Mouse (Mus musculus): ENCODE measurements around the gene Dbn1. TPM values are rescaled to one million over a fixed set of nuclear protein-coding genes. Genes with fewer than 3 reads are reported as not detected.

Gene Dbn1
- polyA plus RNA-seq, 1 experiment = 0.62 TPM

DNA sequence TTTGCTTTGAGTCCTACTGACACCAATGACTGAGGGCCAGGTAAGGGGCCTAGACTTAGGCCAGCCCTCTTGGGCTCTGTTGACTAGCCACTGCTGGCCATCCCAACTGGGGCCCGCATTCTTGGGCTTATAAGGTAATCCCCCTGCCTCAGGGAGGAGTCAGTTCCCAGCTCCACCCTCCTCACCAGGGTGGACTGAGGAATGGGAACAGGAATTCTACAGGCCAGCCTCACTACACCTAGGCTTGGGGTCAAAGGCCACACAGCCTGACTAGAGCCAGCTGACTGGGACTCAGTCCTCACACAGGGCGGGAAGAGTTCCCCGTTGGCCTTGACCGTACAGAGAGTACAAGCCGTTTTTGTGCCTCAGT, 23.6 kb upstream of the Dbn1 start:
- TF ChIP-seq CTCF (IDR thresholded peaks at IDR 0.05; ENCODE audit: low read depth, low read length) (no peak), POLR2A (IDR thresholded peaks at IDR 0.05; ENCODE audit: borderline replicate concordance, low read depth, low read length) (no peak)
- H3K27ac ChIP-seq (ENCODE audit: insufficient read depth, low read depth, low read length) = no peak overlapping the region
- no peak overlapping the region for H3K4me3 ChIP-seq (ENCODE audit: insufficient read depth, low read length)
- peaks cover 27% of the 10 kb centered on the region for H3K4me1 ChIP-seq (ENCODE audit: control insufficient read depth, insufficient read depth, low read length)

DNA sequence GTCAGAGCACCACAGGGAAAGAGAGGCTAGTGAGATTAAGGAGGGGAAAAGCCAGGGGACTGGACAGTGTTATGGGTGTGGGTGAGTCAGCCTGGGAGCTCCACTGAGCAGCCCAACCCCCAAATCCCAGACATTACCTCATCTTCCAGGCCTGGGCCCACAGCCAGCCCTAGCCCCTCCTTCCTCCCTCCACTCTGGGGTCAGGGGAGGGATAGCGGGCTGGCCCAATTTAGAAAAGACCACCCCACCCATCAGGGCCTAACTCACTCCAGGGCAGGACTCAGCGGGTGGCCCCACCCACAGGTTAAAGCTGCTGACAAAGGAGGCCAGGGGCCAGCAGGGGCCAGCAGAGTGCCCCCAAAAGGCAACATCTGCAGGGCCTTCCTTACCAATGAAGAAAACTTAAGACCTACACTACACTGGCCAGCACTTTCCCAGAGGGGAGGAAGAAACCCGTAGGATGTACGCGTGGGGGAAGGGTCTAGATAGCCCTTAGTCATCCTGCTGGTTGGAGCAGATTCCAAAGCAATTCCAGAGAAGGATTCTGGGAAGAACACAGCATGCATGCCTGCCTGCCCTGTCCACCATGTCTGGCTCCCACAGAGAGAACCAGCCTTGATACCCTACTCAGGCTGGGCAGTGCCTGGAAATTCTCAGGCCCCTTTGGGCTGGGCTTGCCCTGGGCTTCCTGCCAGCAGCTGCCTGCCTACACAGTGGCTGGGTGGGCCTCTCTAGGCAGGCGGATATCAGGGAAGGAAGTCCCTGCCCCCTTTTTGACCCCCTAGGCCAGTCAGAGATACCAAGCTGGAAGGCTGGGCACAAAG, 23.0 kb upstream of the Dbn1 start:
- TF ChIP-seq POLR2A (IDR thresholded peaks at IDR 0.05; ENCODE audit: borderline replicate concordance, low read depth, low read length) (no peak), CTCF (IDR thresholded peaks at IDR 0.05; ENCODE audit: low read depth, low read length) (no peak)
- H3K27ac ChIP-seq (ENCODE audit: insufficient read depth, low read depth, low read length) = no peak overlapping the region
- H3K4me3 ChIP-seq (ENCODE audit: insufficient read depth, low read length) = no peak overlapping the region
- H3K4me1 ChIP-seq (ENCODE audit: control insufficient read depth, insufficient read depth, low read length) = peaks cover 27% of the 10 kb centered on the region

DNA sequence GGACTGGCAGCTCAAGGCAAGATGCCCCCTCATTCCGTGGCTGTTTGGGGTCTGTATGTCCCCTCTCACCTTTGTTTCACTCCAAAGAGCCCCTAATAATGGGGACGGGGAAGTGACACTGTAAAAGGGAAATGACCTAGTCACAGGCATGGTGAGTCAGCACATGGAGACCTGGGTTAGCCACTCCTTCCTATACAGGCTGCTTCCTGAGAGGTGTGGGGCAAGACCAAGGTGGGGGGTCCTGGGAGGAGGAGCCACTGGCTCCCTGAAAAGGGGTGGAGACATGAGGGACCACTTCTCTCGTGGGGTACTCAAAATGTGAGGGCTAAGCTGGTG, 22.4 kb upstream of the Dbn1 start:
- peaks cover 27% of the 10 kb centered on the region for H3K4me1 ChIP-seq (ENCODE audit: control insufficient read depth, insufficient read depth, low read length)
- H3K27ac ChIP-seq (ENCODE audit: insufficient read depth, low read depth, low read length) = no peak overlapping the region
- H3K4me3 ChIP-seq (ENCODE audit: insufficient read depth, low read length) = no peak overlapping the region
- no peak for TF ChIP-seq POLR2A (IDR thresholded peaks at IDR 0.05; ENCODE audit: borderline replicate concordance, low read depth, low read length)

DNA sequence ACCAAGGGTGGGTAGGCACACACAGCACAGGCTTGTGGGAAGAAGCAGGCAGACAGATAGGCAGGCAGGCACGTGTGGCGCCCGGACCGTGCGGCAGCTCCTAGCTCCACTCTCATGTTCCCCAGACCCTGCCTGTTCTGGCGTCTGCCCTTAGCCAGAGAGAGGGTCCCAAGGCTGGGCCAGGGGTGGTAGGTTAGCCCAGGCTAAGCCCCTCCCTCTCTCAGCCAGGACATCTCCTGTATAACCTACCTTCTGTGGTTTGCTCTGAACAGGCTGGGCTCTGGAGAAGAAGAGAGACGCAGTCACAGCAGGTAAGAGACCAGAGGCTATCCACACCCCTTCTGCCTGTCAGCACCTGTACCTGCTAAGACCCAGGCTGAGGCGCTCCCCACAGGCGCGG, 20.6 kb upstream of the Dbn1 start:
- H3K27ac ChIP-seq (ENCODE audit: insufficient read depth, low read depth, low read length) = no peak overlapping the region
- H3K4me1 ChIP-seq (ENCODE audit: control insufficient read depth, insufficient read depth, low read length) = peaks cover 27% of the 10 kb centered on the region
- TF ChIP-seq CTCF (IDR thresholded peaks at IDR 0.05; ENCODE audit: low read depth, low read length) = no peak
- TF ChIP-seq POLR2A (IDR thresholded peaks at IDR 0.05; ENCODE audit: borderline replicate concordance, low read depth, low read length) = no peak
- no peak overlapping the region for H3K4me3 ChIP-seq (ENCODE audit: insufficient read depth, low read length)

DNA sequence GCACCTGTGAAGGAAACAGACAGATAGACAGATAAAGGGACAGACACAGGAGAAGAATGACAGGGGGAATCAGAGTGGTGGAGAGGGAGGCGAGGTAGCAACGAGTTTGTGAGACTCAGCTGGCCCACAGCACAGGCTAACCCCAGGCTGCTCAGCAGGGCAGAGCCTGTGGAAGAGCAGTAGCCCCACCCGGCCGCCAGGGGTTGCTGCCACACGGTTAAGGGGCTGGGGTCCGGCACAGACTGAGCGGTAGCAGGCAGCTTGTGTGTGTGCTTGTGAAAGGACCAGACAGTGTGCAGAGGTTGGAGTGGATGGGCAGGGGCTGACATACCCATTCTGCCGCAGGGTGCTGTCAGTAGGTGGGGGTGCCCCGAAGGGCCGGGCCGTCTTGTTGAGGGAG, 20.0 kb upstream of the Dbn1 start:
- no peak for TF ChIP-seq CTCF (IDR thresholded peaks at IDR 0.05; ENCODE audit: low read depth, low read length)
- TF ChIP-seq POLR2A (IDR thresholded peaks at IDR 0.05; ENCODE audit: borderline replicate concordance, low read depth, low read length) = no peak
- H3K27ac ChIP-seq (ENCODE audit: insufficient read depth, low read depth, low read length) = no peak overlapping the region
- H3K4me1 ChIP-seq (ENCODE audit: control insufficient read depth, insufficient read depth, low read length) = peaks cover 27% of the 10 kb centered on the region
- no peak overlapping the region for H3K4me3 ChIP-seq (ENCODE audit: insufficient read depth, low read length)

DNA sequence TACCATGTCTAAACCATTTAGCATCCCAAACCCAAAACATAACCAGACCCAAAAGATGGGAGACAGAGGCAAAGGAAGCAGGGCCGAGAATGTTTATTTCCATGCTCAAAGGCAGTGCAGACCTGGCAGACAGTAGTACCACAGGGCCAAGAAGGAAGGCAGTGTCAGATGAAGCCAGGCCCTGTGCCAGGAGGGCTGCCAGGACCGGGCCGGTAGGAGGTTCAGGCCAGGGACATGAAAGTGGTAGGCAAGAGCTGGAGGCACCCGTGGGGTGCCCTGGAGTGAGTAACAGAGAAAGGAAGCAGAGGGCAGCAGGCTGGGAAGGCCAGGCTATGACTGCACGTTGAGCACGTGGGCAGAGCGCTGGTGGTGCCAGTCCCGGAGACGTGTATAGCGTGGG, 18.8 kb upstream of the Dbn1 start:
- TF ChIP-seq CTCF (IDR thresholded peaks at IDR 0.05; ENCODE audit: low read depth, low read length) (no peak), POLR2A (IDR thresholded peaks at IDR 0.05; ENCODE audit: borderline replicate concordance, low read depth, low read length) (no peak)
- Histone ChIP-seq H3K4me3 (ENCODE audit: insufficient read depth, low read length) (no peak overlapping the region), H3K4me1 (ENCODE audit: control insufficient read depth, insufficient read depth, low read length) (peaks cover 19% of the 10 kb centered on the region)

DNA sequence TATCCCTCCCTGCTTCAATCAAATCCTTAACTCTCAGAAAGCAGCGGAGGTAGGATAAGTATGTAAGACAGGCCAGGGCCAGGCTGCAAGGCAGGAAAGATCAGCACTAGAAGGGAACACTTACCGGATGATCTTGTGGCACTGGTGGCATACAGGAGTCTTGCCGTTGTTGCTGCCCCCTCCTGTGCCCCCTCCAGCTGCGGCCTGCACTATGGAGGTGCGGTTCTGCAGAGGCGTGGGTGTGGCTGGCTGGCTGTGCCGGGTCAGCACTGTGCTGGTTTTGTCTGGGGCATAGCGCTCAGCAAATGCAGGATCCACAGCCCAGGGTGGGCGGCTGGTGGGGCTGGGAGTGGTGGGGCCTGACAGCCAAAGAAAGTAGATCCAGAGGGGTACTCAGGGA, 17.9 kb upstream of the Dbn1 start:
- H3K27ac ChIP-seq (ENCODE audit: insufficient read depth, low read depth, low read length) = no peak overlapping the region
- H3K4me3 ChIP-seq (ENCODE audit: insufficient read depth, low read length) = no peak overlapping the region
- no peak for TF ChIP-seq CTCF (IDR thresholded peaks at IDR 0.05; ENCODE audit: low read depth, low read length)
- TF ChIP-seq POLR2A (IDR thresholded peaks at IDR 0.05; ENCODE audit: borderline replicate concordance, low read depth, low read length) = no peak

More for the DNA sequence above, 18.8 kb upstream of the Dbn1 start:
- H3K27ac ChIP-seq (ENCODE audit: insufficient read depth, low read depth, low read length) = no peak overlapping the region

DNA sequence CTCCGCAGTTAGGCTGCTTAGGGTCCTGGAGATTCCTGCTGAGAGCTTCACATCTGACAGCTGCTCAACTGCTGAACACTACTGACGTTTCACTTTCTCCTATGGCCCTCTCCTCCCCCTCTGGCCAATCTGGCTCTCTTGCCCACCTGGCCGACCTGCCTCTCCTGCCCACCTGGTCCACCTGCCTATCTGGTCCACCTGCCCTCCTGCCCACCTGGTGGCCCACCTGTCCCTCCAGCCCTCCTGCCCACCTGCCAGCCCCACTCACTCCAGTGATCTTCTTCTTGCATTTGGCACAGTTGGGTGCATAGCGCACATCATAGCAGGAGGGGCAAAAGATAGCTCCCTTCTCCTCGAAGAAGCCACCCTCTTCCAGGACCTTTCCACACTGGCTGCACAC, 16.5 kb upstream of the Dbn1 start:
- H3K4me3 ChIP-seq (ENCODE audit: insufficient read depth, low read length) = no peak overlapping the region
- TF ChIP-seq POLR2A (IDR thresholded peaks at IDR 0.05; ENCODE audit: borderline replicate concordance, low read depth, low read length) = no peak

More for the DNA sequence above, 17.9 kb upstream of the Dbn1 start:
- H3K4me1 ChIP-seq (ENCODE audit: control insufficient read depth, insufficient read depth, low read length) = peaks cover 10% of the 10 kb centered on the region

DNA sequence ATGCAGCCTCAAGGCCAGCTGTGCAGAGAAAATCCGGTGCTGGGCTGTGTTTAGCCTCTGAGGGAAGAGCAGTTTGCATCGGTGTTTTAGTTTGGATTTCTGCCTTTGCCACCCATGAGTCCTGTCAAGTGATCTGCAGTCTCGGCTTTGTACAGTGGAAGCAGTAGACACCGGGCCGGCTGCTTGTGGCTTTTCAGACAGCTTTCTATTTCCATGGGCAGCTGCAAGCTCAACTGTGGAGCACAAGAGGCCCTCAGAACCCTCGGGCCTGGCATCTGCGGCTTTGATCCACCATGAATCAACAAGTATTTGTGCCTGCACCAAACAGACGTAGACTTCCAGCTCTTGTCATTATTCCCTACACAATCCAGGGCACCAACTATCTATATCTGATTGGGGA, 14.5 kb upstream of the Dbn1 start:
- TF ChIP-seq POLR2A (IDR thresholded peaks at IDR 0.05; ENCODE audit: borderline replicate concordance, low read depth, low read length) = no peak
- no peak for TF ChIP-seq CTCF (IDR thresholded peaks at IDR 0.05; ENCODE audit: low read depth, low read length)
- H3K27ac ChIP-seq (ENCODE audit: insufficient read depth, low read depth, low read length) = no peak overlapping the region
- H3K4me1 ChIP-seq (ENCODE audit: control insufficient read depth, insufficient read depth, low read length) = no peaks in the 10 kb centered on the region
- no peak overlapping the region for H3K4me3 ChIP-seq (ENCODE audit: insufficient read depth, low read length)

More for the DNA sequence above, 16.5 kb upstream of the Dbn1 start:
- no peak overlapping the region for H3K27ac ChIP-seq (ENCODE audit: insufficient read depth, low read depth, low read length)
- no peaks in the 10 kb centered on the region for H3K4me1 ChIP-seq (ENCODE audit: control insufficient read depth, insufficient read depth, low read length)

DNA sequence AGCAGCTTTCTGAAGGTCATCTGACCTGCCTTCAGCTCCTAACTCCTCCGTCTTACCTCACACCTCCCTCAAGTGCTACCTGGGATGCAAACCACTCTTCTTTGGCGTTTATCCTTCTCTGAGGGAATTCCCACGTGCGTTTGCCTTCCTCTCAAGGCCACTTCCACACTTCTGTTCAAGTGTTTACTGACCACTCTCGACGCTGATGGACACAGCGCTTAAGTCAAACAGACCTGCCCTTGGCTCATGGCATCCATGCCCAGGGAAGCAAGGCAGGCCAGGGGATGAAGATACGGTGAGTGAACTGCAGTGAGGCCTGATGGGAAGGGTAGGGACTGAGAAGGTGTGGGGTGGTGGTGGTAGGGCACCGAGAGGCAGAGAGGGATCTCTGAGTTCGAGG, 12.7 kb upstream of the Dbn1 start:
- H3K4me3 ChIP-seq (ENCODE audit: insufficient read depth, low read length) = no peak overlapping the region
- no peak for TF ChIP-seq POLR2A (IDR thresholded peaks at IDR 0.05; ENCODE audit: borderline replicate concordance, low read depth, low read length)
- no peak for TF ChIP-seq CTCF (IDR thresholded peaks at IDR 0.05; ENCODE audit: low read depth, low read length)
- H3K4me1 ChIP-seq (ENCODE audit: control insufficient read depth, insufficient read depth, low read length) = no peaks in the 10 kb centered on the region
- no peak overlapping the region for H3K27ac ChIP-seq (ENCODE audit: insufficient read depth, low read depth, low read length)

DNA sequence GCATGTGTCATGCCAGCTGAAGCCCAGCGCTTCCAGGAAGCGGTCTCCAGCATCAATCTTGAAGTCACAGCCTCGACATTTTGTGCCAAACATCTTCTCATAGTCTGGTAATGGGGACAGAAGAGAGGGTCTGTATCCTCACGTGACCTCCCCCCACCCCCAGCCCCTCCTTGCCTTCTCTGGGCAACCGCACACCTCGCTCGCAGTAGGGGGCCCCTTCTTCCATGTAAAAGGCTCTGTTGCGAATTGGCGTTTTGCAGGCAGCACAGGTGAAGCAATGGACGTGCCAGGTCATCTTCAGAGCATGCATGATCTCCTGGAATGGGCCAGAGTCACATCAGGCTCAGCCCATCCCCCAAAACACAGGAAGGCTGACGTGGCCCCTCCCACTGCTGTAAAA, 11.0 kb upstream of the Dbn1 start:
- Histone ChIP-seq H3K4me1 (ENCODE audit: control insufficient read depth, insufficient read depth, low read length) (no peaks in the 10 kb centered on the region), H3K4me3 (ENCODE audit: insufficient read depth, low read length) (no peak overlapping the region), H3K27ac (ENCODE audit: insufficient read depth, low read depth, low read length) (no peak overlapping the region)
- no peak for TF ChIP-seq CTCF (IDR thresholded peaks at IDR 0.05; ENCODE audit: low read depth, low read length)
- TF ChIP-seq POLR2A (IDR thresholded peaks at IDR 0.05; ENCODE audit: borderline replicate concordance, low read depth, low read length) = no peak

Measured in bone marrow macrophage, adult 2 months (primary cell).